Mouse (Mus musculus): ENCODE data around the gene Gpm6a.

DNA sequence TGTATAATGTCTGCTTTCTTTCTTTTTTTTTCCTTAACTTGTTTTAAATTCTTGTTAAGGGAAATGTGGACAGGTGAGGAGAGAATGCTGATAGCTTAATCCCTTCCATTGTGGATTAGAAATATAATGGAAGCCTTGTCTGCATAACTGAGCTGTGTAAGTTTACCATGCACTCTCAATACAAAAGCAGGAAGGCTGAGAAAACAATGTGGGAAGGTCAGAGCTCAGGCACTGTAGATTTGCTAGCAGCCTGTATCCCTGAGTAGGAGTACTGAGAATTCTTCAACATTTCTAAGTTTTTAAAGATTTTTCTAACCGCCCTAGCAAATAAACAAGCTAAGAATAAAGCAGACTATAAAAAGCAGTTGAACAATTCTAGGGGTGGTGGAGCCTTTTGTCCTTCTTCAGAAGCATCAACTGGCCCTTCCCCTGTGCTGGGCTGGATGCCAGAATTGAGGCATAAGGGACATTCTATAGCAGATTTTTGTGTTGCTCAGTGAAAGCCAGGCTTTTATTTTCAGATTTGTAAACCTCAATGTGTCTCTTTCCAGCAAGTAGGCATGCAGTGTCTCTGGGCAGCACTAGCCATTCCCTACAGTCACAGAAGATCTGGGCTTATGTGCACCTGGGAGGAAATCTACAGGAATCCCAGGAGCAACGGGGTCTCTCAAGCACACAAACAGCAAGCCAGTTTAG is 32.3 kb upstream of the Gpm6a start:
- TF ChIP-seq CTCF (conservative IDR thresholded peaks at IDR 0.05; ENCODE audit: insufficient read depth, insufficient read length, low read depth, low read length) (no peak), POLR2A (IDR thresholded peaks at IDR 0.05; ENCODE audit: low read depth, low read length) (no peak)
